Mouse (Mus musculus): ENCODE measurements around the gene Cc2d1a.

The Cc2d1a gene

DNA sequence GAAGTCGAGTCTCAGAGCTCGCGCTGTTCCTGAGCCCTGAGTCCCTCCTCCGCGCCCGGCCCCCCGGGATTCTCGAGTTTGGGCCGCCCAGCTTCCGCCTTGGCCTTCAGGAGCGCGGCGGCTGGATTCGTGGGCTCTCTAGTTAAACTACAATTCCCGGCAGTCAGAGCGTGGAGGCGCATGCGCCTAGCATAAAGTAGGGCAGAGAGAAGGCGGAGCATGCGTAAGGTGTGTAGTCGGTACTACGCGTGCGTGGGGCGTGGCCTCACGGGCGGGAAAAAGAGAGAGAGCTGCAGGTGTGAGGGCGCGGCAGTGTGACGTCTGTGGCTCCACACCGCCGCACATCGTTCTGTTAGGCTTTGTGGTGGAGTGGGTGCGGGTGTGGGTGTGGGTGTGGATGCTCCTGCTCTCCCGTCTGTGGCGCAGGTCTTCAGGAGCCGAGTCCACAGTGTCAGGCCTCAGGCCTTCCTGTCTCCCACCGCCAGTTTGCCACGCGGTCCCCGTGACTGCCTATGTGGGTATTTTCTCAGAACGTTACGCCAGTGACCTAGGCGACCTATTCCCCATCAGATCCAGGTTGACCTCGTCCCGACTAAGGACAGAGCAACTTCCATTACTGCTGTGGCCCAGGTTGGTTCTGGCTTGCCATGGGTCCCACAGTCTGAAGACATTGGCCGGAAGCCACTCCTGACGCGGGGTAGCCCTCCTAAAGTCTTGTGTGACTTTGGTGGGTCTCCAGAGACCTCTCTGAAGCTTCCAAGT, at the start of gene Cc2d1a, which contains the start of gene 4930432K21Rik:
Gene Cc2d1a, minus strand, starts transcription at position 168 of the 762 bp plus-strand sequence.
Gene 4930432K21Rik, plus strand, starts transcription at position 257 of the 762 bp plus-strand sequence.
- DNase-seq (ENCODE audit: low read depth, low spot score): peak; percentile 98

DNA sequence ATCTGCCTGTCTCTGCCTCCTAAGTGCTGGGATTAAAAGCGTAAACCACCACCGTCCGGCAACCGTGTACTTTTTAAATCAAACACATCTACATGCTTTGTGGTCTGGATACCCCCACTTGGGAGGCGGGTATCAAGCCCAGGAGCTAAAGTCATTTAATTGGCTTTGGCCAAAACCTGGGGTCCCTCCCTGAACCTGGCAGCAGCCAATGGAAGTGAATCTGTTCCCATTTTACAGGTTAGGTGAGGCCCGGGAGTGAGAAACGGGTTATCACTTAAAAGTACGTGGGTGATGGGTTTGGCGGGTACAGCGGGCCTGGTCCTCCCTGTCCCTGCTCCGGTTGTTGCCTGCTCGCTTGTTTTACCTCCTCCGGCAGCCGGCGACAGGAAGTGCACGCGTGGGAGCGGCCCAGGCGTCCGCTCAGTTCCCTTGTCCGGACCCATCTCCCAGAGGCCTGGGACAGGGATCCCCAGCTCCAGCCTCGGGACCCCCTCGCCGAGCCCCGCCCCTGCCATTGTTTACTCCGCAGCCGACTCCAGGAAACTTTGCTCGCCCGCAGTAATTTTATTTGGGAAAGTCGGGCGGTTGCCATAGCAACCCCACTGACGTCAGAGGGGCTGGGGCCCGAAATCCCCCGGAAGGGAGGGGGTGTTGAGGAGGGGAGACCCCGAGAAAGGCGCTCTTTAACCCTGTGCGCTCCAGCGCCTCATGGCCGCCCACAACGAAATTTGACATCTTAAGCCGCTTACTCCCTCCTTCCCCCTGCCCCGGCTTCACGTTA, 49.6 kb upstream of the Cc2d1a start:
- DNase-seq (ENCODE audit: low read depth, low spot score): peak; percentile 94

DNA sequence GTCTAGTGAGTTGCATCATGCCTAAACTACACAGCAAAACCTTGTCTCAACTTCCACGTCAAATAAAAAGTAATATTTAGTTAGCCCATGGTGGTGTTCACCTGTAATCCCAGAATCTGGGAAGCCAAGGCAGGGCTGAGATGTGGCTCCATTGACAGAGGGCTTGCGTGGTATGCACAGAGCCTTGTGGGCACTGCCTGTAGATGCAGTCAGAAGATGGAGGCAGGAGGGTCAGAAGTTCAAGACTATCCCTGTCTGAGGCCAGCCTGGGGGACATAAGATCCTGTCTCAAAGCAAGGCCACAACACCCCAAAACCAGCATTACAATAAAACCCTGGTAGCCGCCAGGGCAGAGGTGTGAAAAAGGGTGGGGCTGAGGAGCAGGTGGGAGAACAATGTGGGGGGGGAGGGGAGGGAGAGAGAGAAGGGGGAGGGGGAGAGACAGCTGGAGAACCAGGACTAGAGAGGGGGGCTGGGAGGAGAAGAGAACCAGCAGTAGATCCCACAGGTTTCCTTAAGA, 46.5 kb upstream of the Cc2d1a start:
- DNase-seq (ENCODE audit: low read depth, low spot score): peak; percentile 14

DNA sequence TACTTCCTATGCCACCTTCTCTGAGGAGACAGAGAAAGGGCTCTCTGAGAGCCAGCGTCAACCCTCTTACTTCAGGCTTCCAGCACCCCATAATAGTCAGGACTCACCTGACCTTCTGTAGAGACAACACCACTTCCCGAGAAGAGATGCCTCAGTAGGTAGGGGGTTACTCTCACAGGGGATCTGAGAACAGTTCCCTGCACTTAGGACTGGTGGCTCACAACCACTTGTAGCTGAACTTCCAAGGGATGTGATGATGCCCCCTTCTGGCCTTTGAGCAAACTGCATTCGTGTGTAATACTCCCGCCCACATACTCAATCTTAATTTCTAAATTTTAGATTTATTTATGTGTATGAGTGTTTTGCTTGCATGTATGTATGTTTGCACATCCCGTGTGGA, 45.8 kb upstream of the Cc2d1a start:
- DNase-seq (ENCODE audit: low read depth, low spot score): peak; percentile 83

DNA sequence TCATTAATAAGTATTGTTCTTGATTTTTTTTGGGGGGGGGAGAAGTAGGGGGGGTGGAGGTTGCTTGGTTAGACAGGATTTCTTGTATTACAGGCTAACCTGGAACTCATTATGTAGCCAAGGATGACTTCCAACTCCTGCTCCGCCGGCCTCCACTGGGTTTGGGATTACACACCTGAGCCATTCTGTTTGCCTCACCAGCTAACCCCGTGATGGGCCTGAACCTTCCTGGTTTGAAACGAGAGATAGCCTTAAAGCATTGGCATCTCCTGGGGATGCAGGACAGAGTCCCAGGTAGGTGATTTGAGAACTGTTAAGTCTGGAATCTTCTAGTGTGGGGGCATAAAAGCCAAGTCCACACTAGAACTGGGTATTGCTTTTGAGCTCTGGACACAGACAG, 45.4 kb upstream of the Cc2d1a start:
- peak; percentile 19 for DNase-seq (ENCODE audit: low read depth, low spot score)

DNA sequence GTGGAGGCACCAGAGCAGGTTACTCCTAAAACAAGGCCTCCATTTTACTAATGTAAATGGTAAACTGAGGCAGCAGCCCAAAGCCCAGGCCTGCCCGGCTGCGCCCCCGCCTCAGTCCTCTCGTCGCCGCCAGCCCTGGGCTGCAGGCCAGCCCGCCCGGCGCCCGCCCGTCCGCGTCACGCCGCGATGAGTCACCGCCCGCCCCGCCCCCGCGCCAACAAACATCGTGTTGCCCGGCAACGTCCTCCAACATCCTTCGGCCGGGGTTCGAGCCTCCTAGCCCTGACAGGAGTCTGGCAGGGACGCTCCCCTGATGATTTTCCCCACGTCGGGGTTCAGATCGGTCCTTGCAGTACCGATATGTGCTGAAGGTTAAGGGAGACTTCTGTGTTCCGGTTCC, 44.8 kb upstream of the Cc2d1a start:
- peak; percentile 92 for DNase-seq (ENCODE audit: low read depth, low spot score)

DNA sequence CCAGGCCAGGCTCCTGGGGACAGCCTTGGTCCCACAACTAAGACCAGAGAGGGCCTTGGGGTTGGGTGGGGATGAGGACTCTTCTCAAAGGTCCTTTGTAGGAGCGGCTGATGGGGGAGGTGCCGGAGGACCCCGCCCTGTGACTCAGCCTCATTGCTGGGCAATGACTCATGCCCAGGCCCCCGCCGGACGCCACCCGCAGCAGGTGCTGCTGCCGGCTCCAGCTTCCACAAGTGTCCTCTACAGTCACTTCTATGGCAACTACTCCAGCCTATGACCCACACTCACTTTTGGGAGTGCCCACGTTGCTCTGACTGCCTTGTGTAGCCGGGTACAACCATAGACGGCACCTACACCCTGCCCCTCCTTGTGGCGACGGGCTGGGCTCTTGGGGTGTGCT, 44.3 kb upstream of the Cc2d1a start:
- peak; percentile 62 for DNase-seq (ENCODE audit: low read depth, low spot score)

DNA sequence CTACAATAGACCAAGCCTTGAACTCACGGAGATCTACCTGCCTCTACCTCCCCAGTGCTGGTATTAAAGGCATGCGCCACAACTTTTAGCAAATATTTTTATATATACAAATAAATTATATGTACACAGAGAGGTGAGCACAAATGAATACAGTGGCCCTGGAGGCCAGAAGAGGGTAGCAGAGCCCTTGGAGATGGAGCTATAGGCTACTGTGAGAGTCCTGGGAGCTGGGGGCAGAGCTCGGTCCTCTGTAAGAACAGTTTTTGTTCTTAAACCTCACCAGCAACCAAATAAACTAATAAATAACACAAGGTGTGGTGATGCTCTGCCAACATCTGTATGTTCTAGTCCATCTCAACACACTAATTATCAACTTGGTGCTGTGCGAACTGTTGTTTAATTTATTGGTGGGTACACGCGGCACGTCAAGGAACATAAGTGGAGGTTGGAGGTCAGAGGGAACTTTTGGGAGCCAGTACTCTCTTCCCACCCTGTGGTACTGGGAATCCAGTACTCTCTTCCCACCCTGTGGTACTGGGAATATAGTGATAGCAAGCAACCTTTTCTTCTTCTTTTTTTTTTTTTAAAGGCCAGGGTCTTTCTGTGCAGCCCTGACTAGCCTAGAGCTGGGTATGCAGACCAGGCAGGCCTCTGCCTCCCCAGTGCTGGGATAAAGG, 42.6 kb upstream of the Cc2d1a start:
- DNase-seq (ENCODE audit: low read depth, low spot score): no peak

DNA sequence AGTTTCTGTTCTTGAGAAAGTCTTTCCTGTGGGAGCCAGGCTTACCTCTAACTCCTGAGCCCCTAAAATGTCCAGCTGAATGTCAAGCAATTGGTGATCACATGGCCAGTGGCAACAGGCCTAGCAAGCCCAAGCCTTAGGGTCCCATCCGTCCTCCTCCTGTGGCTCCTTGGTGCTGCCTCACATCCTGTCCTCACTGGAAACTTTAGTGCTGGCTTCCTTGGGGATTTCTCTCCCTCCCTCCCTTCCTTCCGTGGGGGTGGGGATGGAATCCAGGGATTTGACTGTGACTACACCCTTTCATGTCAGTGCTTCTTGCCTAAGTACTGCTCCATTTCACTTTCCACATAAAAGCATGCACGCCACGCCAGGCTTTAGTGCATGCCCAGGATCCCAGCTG, 41.9 kb upstream of the Cc2d1a start:
- no peak for DNase-seq (ENCODE audit: low read depth, low spot score)

DNA sequence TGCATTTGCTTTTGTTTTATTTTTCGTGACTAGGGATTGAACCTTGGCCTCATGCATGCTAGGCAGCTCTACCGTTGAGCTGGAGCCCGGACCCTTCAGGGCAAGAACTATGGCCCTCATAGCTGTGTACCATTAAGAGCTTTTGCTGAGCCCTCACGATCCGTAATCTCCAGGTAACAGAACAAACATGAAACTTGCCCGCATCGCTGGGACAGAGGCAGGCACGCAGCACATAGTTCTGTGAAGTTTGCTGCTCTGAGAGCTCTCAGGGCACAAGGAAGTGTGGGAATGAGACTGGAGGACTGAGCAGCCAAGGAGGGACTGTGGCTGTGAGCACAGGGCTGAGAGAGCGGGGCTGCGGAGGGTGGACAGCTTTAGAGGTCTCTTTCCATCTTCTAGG, 40.9 kb upstream of the Cc2d1a start:
- no peak for DNase-seq (ENCODE audit: low read depth, low spot score)

DNA sequence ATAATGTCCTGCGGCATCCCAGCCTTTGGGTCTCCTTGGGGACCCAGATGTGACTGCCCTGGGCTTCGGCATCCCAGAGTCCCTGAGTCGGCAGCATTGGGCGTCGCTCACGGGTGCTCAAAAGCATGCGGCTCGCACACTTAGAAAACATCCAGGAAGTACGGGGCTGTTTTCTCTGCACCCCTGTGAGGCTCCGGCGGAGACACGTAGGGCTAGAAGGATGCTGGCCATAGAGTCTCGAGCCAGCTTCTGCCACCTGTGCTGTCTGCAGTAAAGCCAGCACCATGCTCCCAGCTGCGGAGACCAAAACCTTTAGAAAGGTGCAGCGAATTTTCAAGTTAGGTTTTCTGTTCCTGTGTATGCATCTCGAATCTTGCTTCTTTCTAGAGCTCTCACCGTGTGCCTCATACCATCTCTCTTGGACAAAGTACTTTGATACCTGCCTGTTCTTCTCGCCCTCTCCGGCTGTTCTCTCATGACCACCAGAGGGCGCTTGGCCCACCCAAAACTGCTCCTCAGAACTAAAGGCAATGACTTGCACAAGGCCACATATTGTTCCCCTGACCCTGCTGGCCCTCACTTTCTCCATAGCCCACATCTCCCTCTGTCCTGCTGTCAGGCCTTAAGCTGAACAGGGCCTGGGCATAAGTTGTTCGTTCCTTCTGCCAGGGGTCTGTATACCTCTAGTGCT, 39.5 kb upstream of the Cc2d1a start:
- peak; percentile 82 for DNase-seq (ENCODE audit: low read depth, low spot score)

DNA sequence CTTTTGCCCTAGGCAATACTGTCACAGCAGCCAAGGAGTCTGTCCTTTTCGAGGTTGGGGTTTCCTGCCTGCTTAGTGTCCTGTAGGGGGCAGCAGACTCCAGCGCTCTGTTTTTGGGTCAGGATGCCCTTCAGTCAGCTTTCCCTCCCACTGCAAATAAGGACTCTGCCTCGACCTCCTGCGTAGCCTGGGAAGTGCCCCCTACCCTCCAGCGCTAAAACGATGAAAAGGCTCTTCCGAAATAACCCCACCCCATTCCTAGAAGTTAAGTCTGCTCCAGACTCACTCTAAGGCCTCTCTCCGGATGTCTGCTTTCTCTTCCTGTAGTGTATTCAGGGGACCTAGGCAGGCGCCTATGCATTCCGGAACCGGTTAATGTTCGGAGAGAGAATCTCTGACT, 38.8 kb upstream of the Cc2d1a start:
- peak; percentile 92 for DNase-seq (ENCODE audit: low read depth, low spot score)

DNA sequence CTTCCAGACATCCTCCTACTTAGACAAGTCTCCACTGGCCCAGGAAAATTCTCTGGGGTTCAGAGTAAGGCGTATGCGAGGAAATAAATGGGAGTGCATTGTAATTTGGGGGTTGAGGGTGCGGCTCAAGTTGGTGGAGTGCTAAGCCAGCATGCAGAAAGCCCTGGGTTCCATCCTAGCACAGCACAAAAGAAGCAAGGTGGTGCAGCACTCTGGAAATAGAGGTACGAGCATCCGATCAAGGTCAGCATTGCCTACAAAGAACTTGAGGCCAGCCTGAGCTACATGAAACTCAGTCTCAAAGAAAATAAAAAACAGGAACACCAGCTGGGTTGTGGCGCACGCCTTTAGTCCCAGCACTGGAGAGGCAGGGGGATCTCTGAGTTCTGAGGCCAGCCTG, 37.4 kb upstream of the Cc2d1a start, which contains the start of gene Nanos3:
Gene Nanos3, minus strand, starts transcription at position 101 of the 400 bp plus-strand sequence.
- no peak for DNase-seq (ENCODE audit: low read depth, low spot score)

DNA sequence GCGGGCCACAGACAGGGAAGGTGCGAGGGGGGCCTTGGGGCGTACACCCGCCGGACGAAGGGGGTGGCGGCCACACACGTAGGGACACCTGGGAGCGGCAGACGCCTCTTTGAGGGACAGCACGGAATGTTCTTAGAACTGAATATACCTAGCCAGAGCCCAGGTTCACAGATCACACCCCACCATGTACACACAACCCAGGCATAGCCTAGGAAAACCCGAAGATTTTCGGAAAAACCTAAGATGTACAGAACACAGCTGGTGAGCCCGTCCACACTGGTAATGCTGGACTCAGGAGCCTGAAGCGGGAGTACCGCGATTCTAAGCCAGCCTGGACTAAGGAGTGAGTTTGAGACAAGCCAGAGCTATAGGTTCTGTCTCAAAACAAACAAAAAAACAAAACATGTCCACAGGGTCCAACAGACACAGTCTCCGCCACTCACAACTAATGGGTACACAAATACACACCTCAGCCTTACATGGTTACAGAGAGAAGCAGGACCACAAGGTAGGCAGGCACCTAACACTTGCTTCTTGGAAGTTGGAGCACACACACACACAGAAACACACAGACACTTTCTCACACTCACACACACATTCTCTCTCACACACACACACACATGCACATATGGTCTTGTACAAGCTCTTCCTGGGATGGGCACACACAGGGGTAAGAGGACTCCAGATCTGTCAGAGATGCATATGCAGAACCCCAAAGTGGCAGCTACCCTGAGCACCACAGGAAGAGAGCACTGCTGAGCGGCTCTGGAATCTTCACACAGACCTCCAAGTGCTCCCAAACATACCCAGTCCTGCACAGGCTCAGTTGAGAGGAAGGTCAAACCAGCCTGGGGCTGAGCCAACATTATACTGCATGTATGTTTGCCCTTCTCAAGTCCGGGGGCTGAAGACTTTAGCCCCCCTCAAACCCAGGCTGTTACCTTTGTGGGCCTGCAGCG, 36.6 kb upstream of the Cc2d1a start:
- DNase-seq (ENCODE audit: low read depth, low spot score): peak; percentile 12

DNA sequence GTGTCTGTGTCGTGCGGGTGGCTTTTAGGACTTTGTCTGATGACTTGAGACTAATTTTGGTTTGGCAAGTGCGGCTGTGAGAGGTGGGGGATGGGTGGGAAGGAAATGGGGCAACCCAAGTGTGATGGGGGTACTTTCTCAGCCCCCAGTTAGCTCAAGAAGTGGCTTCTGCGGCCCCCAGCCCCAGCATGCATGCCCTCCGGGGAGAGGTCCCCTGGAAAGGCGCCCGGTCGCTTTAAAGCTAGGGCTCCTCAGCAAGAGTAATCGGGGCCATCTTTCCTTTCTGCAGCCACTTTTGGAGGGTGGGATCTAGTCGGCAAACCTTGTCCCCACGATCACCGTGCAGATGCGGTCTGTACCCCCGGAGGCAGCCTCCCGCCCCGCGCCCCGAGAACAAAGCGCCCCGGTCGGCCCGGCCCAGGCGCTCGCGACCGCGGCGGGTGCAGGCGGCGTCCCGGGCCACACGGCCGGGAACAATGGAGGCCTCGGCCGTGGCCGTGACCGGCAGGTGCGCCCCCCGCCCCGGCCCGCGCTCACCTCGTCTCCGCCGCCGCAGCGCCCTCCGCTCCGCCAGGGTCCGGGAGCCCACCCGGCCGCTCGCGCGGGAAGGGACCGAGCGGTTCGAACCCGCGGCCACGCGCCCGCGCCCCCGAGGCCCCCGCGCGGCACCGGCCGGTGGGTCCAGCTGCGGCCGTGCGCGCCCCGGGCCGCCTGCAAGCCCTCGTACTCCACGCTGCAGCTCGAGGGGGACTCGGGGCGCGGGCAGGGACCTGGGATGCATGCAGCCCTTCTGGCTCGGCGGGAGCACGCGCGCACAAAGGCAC, 35.7 kb upstream of the Cc2d1a start:
- DNase-seq (ENCODE audit: low read depth, low spot score): peak; percentile 45

DNA sequence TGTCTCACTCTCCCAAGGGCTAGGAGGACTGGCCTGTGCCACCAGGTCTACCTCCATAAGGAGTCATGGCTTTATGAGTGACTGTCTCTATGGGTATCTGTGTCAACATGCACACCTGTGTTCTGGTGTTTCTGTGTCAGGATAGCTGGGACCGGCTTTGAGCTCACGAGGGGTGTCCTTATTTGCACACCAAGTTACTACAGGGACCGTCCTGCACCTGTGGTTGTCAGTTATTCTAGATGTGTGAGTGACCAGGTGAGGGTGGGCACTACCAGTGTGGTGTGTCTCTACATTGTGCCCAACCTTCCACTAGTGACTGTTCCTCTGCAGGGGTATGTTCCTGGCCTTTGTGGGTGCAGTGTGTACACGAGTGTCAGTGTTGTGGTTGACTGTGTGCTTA, 35.1 kb upstream of the Cc2d1a start:
- no peak for DNase-seq (ENCODE audit: low read depth, low spot score)

DNA sequence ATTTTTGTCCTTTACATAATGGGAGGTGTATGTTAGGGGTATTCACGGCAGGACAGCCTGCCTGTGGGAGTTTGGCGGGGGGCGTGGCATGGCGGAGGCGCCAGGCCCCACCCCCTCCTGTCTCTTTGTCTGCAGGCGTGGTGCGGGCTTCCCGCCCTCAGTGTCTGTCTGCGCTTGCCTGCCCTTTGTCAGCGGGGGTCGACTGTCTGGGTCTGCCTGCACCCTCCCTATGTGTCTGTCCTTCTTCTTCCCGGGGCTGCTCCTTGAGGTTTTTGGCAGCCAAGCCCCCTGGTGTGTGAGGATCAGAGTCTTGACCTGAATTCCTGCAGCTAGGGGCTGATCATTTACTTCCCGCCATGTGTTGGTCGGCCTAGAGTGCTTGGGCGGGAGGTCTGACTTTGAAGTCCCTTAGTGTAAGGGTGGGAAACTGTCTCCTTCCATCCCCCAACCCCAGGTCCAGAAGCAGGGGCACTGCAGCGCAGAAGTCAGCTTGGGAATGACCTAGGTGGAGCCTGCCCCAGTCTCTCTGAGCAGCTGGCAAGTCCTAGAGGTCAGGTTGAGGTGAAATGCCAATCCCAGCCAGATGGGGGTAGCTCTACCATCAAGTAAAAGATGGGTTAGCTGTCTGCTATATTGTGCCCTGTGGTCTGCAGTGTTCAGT, 32.9 kb upstream of the Cc2d1a start:
- DNase-seq (ENCODE audit: low read depth, low spot score): peak; percentile 68

DNA sequence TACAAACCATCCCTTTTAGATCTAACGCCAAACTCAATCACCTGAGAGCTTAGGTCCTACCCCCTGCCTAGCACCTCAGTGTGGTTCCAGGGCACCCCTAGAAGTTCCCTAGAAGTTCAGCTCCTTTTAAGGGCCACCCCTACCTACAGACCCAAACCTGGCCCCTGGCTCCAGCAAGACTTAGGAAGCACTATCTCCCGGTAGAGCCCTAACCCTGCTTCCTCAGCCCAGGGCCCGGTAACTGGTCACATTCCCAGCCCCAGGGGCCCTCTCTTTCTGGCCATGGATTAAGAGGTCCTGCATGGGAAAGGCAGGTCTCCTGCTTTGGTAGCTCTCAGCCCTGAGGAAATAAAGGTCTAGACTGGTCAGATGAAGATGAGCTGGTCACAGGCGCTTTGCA, 32.2 kb upstream of the Cc2d1a start:
- no peak for DNase-seq (ENCODE audit: low read depth, low spot score)

DNA sequence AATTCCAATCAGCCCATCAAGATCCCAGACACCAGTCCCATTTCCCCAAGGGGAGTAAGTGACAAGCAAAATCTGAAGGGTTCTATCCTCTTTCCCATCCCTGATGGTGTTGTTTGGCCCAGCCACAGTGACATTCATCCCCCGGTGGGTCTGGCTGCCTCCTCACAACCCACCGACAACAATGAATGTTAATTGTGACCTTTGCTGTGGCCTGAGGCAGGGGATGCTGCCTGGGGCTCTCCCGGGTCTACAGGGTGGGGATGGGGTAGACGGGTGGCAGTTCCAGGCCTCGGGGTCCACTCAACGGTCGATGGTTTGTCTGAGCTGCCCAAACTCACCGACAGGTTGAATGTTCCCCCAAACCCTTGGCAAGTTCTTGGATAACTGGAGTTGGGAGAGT, 30.9 kb upstream of the Cc2d1a start:
- DNase-seq (ENCODE audit: low read depth, low spot score): no peak

Data from CD4-positive, CD25-positive, alpha-beta regulatory T cell, adult 2 months (primary cell).